Mouse (Mus musculus): ENCODE measurements around the gene Krtap4-7. TPM values are rescaled to one million over a fixed set of nuclear protein-coding genes. Genes with fewer than 3 reads are reported as not detected.

Krtap4-7 gene
- not detected for polyA plus RNA-seq (2014; fragmentation: Illumina TruSeq; extraction: RNeasy Lipid Tissue Mini Kit (QIAGEN cat#74804); ENCODE audit: low read depth, low replicate concordance)

DNA sequence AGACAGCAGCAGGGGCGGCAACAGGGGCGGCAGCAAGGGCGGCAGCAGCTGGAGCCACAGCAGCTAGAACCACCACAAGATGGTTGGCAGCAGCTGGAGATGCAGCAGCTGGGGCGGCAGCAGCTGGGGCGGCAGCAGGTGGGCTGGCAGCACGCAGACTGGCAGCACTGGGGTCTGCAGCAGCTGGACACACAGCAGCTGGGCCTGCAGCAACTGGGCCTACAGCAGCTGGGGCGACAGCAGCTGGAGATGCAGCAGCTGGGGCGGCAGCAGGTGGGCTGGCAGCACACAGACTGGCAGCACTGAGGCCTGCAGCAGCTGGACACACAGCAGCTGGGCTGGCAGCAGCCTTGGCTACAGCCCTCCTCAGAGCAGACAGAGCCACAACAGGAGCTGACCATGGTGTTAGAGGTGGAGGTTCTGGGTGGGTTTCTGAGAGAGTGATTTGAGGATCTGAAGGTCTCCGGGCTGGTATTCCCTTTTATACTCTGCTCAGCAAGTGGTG is at the start of gene Krtap4-7:
Krtap4-7 (minus strand) TSS at position 455 of the 505 bp plus-strand sequence.

DNA sequence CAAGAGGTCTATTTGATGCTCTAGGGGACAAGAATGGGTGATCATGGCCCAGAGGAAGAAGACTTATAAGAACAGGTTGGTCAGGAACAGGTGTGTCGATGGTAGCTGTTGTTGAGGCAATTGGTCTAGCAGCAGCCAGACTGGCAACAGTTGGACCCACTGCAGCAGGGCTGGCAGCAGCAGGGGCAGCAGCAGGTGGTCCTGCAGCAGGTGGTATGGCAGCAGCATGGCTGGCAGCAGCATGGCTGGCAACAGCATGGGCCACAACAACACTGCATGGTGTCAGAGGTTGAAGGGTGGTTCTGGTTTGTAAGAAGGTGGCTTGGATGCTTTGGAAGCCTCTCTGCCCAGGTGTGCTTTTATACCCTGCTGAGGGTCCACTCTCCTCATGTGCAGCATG is 46.6 kb upstream of the Krtap4-7 start, which contains the start of gene Gm14190:
Gm14190 (minus strand) TSS at position 278 of the 400 bp plus-strand sequence.

DNA sequence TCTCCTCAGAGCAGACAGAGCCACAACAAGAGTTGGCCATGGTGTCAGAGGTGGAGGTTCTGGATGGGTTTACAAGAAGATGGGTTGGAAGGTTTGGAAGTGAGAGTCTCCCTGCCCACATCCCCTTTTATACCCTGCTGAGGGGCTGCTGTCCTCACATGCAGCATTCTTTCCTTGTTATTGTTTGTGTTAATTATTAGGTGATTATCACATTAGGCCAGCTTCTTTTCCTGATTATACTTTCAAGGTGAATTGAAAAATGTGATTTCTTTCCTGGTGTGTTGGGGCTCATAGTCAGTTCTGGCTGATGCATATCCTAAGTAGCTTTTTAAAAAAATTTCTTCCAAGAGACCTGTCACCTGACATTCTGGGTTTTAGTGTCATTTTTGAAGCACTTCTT is 22.0 kb upstream of the Krtap4-7 start, which contains the start of gene Krtap4-6:
Krtap4-6 (minus strand) TSS at position 101 of the 400 bp plus-strand sequence.

DNA sequence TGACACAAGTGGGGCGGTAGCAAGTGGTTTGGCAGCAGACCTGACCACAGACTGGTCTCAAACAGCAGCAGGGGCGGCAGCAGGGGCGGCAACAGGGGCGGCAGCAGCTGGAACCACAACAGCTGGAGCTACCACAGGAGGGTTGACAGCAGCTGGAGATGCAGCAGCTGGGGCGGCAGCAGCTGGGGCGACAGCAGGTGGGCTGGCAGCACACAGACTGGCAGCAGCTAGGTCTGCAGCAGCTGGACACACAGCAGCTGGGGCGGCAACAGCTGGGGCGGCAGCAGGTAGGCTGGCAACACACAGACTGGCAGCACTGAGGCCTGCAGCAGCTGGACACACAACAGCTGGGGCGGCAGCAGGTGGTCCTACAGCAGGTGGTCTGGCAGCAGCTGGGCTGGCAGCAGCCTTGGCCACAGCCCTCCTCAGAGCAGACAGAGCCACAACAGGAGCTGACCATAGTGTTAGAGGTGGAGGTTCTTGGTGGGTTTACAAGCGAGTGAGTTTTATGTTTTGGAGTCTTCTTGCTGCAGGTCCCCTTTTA is 14.7 kb upstream of the Krtap4-7 start, which contains the start of gene Gm11563:
Gm11563 (minus strand) TSS at position 494 of the 544 bp plus-strand sequence.

DNA sequence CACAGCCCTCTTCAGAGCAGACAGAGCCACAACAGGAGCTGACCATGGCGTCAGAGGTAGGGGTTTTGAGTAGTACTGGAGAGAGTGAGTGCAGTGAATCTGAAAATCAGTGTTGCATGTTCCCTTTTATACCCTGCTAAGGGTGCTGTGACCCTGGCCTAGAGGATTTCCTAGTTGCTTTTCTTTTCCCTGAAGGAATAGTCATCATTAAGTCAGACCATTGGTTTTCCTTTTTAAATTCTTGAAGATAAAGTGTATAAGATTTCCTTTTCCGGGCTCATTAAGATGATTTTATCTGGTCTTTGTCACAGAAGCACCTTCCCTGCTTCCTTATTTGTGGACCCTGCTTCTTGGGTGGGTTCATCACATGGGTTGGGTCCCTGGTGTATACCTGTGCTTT is 6.2 kb upstream of the Krtap4-7 start, which contains the start of gene Gm11555:
Gm11555 (minus strand) TSS at position 101 of the 400 bp plus-strand sequence.

DNA sequence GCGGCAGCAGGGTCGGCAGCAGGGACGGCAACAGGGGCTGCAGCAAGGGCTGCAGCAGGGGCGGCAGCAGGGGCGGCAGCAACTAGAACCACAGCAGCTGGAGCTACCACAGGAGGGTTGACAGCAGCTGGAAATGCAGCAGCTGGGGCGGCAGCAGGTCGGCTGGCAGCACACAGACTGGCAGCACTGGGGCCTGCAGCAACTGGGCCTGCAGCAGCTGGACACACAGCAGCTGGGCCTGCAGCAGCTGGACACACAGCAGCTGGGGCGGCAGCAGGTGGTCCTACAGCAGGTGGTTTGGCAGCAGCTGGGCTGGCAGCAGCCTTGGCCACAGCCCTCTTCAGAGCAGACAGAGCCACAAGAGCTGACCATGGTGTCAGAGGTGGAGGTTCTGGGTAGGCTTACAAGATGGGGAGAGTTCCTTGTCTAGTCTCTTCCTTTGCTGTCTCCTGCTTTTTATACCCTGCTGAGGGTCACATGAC is 9.2 kb downstream of the Krtap4-7 start, which contains the start of gene Krtap4-2:
Krtap4-2 (minus strand) TSS at position 432 of the 482 bp plus-strand sequence.

DNA sequence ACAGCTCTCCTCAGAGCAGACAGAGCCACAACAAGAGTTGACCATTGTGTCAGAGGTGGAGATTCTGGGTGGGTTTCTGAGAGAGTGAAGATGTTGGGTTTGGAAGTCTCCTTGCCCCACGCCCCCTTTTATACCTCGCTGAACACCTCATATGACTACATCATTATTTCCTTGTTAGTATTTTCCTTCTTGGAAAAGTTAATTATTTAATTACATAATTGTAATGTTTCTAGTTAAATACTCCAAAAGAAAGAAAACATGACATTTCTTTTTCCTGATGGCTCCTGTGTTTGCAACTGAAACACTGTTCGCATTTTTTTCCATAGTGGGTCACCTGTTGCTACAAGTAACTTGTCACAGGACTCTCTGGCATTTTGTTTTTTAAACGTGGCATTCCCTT is 15.8 kb downstream of the Krtap4-7 start, which contains the start of gene Krtap4-1:
Krtap4-1 (minus strand) TSS at position 101 of the 400 bp plus-strand sequence.

DNA sequence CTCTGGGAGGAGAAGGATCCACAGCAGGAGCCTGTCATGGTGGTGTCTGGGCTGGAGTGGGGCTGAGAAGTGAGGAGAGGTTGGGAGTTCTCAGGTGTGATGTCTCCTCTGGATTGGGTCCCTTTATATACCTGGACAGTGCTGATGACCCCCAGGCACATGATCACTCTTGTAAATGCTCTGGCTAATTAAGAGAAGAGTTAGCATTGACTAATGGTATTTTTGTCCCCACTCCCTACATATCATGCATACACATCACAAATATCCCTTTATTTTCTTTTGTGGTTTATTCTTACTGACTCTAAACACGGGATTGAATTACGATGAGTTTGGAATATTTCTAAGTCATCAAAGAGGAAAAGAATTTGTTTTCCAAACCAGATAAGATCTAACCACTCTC is 23.6 kb downstream of the Krtap4-7 start, which contains the start of gene Gm11562:
Gm11562 (minus strand) TSS at position 101 of the 400 bp plus-strand sequence.

DNA sequence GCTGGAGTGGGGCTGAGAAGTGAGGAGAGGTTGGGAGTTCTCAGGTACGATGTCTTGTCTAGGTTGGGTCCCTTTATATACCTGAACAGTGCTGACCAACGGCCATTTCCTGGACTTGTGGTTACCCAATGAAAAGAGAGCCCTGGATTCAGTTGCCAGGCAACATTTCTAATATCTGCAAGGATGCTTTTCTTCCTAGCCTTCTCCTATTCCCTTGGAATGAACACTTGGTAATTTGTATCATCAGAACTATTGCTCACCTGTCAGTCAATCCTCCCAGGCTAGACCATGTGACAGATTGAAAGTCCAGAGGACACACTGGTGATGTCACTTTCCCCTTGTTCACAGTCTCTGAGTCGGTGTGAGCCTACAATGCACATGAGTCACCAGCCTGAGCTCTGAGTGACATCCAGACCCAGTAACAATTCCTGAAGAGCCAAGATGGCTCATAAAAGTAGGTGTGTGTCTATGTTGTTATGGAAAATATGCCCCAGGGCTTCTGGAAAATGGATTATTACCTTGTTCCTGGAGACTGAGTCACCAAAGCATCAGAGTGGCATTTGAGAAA is 29.0 kb downstream of the Krtap4-7 start, which contains the start of gene Krtap2-4:
Krtap2-4 (minus strand) TSS at position 51 of the 568 bp plus-strand sequence.

DNA sequence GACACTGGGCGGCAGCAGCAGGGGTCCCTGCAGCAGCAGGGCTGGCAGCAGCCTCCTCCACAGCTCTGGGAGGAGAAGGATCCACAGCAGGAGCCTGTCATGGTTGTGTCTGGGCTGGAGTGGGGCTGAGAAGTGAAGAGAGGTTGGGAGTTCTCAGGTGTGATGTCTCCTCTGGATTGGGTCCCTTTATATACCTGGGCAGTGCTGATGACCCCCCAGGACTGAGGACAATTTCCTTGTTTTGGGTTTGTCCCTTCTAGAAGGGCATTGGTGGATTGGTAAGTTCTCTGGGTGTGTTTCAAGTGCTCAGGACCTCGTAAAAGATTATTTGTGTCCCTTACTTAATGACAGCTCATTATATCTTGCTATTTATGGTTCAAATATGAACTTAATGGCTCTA is 33.8 kb downstream of the Krtap4-7 start, which contains the start of gene Gm11937:
Gm11937 (minus strand) TSS at position 101 of the 400 bp plus-strand sequence.

DNA sequence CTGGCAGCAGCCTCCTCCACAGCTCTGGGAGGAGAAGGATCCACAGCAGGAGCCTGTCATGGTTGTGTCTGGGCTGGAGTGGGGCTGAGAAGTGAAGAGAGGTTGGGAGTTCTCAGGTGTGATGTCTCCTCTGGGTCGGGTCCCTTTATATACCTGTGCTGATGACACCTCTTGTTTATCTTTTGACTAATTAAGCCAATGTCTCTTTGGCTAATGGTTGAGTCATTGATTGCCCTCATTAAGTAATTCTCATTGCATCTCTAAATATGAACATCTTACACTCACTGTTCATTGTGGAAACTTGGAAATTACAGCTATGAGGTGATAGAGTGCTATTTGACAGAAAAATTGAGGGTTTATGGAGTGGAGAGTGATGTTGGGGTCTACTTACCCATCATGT is 40.7 kb downstream of the Krtap4-7 start, which contains the start of gene Gm11938:
Gm11938 (minus strand) TSS at position 101 of the 400 bp plus-strand sequence.

DNA sequence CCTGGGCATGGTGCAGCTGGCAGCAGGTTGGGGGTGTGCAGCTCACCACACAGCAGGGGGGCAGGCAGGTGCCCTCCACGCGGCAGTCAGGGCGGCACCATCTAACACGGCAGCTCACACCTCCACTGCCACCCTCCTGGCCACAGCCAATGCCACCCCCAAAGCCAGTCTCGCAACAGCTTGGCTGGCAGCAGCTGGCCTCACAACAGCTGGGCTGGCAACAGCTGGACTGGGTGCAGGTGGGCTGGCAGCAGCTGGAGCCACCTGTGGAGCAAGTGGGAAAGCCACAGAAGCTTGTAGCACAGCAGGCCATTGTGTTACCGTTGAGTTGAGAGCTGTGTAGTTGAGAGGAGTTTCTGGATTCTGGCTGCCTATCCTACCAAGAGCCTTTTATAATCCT is 46.1 kb downstream of the Krtap4-7 start, which contains the start of gene Krtap9-3:
Krtap9-3 (minus strand) TSS at position 364 of the 400 bp plus-strand sequence.

Other genes with a start within 250 kb of the Krtap4-7 start
- not detected for gene Krt12, start 221.8 kb downstream of the Krtap4-7 start, polyA plus RNA-seq (2014; fragmentation: Illumina TruSeq; extraction: RNeasy Lipid Tissue Mini Kit (QIAGEN cat#74804); ENCODE audit: low read depth, low replicate concordance)
- gene Krt20, start 205.9 kb downstream of the Krtap4-7 start, polyA plus RNA-seq (2014; fragmentation: Illumina TruSeq; extraction: RNeasy Lipid Tissue Mini Kit (QIAGEN cat#74804); ENCODE audit: low read depth, low replicate concordance): not detected
- not detected for gene Krt23, start 151.0 kb downstream of the Krtap4-7 start, polyA plus RNA-seq (2014; fragmentation: Illumina TruSeq; extraction: RNeasy Lipid Tissue Mini Kit (QIAGEN cat#74804); ENCODE audit: low read depth, low replicate concordance)
- not detected for gene Krt39, start 122.8 kb downstream of the Krtap4-7 start, polyA plus RNA-seq (2014; fragmentation: Illumina TruSeq; extraction: RNeasy Lipid Tissue Mini Kit (QIAGEN cat#74804); ENCODE audit: low read depth, low replicate concordance)
- gene Krt40, start 100.9 kb downstream of the Krtap4-7 start, polyA plus RNA-seq (2014; fragmentation: Illumina TruSeq; extraction: RNeasy Lipid Tissue Mini Kit (QIAGEN cat#74804); ENCODE audit: low read depth, low replicate concordance): not detected
- gene Krtap3-3, start 93.2 kb downstream of the Krtap4-7 start, polyA plus RNA-seq (2014; fragmentation: Illumina TruSeq; extraction: RNeasy Lipid Tissue Mini Kit (QIAGEN cat#74804); ENCODE audit: low read depth, low replicate concordance): not detected
- not detected for gene Krtap3-2, start 87.2 kb downstream of the Krtap4-7 start, polyA plus RNA-seq (2014; fragmentation: Illumina TruSeq; extraction: RNeasy Lipid Tissue Mini Kit (QIAGEN cat#74804); ENCODE audit: low read depth, low replicate concordance)
- not detected for gene Gm11939, start 84.6 kb downstream of the Krtap4-7 start, polyA plus RNA-seq (2014; fragmentation: Illumina TruSeq; extraction: RNeasy Lipid Tissue Mini Kit (QIAGEN cat#74804); ENCODE audit: low read depth, low replicate concordance)
- not detected for gene Krtap3-1, start 77.5 kb downstream of the Krtap4-7 start, polyA plus RNA-seq (2014; fragmentation: Illumina TruSeq; extraction: RNeasy Lipid Tissue Mini Kit (QIAGEN cat#74804); ENCODE audit: low read depth, low replicate concordance)
- gene Krtap1-5, start 63.1 kb downstream of the Krtap4-7 start, polyA plus RNA-seq (2014; fragmentation: Illumina TruSeq; extraction: RNeasy Lipid Tissue Mini Kit (QIAGEN cat#74804); ENCODE audit: low read depth, low replicate concordance): not detected
- gene Krtap1-4, start 60.4 kb downstream of the Krtap4-7 start, polyA plus RNA-seq (2014; fragmentation: Illumina TruSeq; extraction: RNeasy Lipid Tissue Mini Kit (QIAGEN cat#74804); ENCODE audit: low read depth, low replicate concordance): not detected
- not detected for gene Krtap1-3, start 52.8 kb downstream of the Krtap4-7 start, polyA plus RNA-seq (2014; fragmentation: Illumina TruSeq; extraction: RNeasy Lipid Tissue Mini Kit (QIAGEN cat#74804); ENCODE audit: low read depth, low replicate concordance)
- not detected for gene Krtap9-3, start 46.0 kb downstream of the Krtap4-7 start, polyA plus RNA-seq (2014; fragmentation: Illumina TruSeq; extraction: RNeasy Lipid Tissue Mini Kit (QIAGEN cat#74804); ENCODE audit: low read depth, low replicate concordance)
- gene Gm11938, start 40.8 kb downstream of the Krtap4-7 start, polyA plus RNA-seq (2014; fragmentation: Illumina TruSeq; extraction: RNeasy Lipid Tissue Mini Kit (QIAGEN cat#74804); ENCODE audit: low read depth, low replicate concordance): not detected
- gene Gm11937, start 33.9 kb downstream of the Krtap4-7 start, polyA plus RNA-seq (2014; fragmentation: Illumina TruSeq; extraction: RNeasy Lipid Tissue Mini Kit (QIAGEN cat#74804); ENCODE audit: low read depth, low replicate concordance): not detected
- not detected for gene Krtap2-4, start 29.2 kb downstream of the Krtap4-7 start, polyA plus RNA-seq (2014; fragmentation: Illumina TruSeq; extraction: RNeasy Lipid Tissue Mini Kit (QIAGEN cat#74804); ENCODE audit: low read depth, low replicate concordance)
- gene Gm11562, start 23.7 kb downstream of the Krtap4-7 start, polyA plus RNA-seq (2014; fragmentation: Illumina TruSeq; extraction: RNeasy Lipid Tissue Mini Kit (QIAGEN cat#74804); ENCODE audit: low read depth, low replicate concordance): not detected
- gene Krtap4-1, start 15.9 kb downstream of the Krtap4-7 start, polyA plus RNA-seq (2014; fragmentation: Illumina TruSeq; extraction: RNeasy Lipid Tissue Mini Kit (QIAGEN cat#74804); ENCODE audit: low read depth, low replicate concordance): not detected
- gene Krtap4-2, start 9.0 kb downstream of the Krtap4-7 start, polyA plus RNA-seq (2014; fragmentation: Illumina TruSeq; extraction: RNeasy Lipid Tissue Mini Kit (QIAGEN cat#74804); ENCODE audit: low read depth, low replicate concordance): not detected
- gene Gm11555, start 6.1 kb upstream of the Krtap4-7 start, polyA plus RNA-seq (2014; fragmentation: Illumina TruSeq; extraction: RNeasy Lipid Tissue Mini Kit (QIAGEN cat#74804); ENCODE audit: low read depth, low replicate concordance): not detected
- not detected for gene Gm11563, start 14.9 kb upstream of the Krtap4-7 start, polyA plus RNA-seq (2014; fragmentation: Illumina TruSeq; extraction: RNeasy Lipid Tissue Mini Kit (QIAGEN cat#74804); ENCODE audit: low read depth, low replicate concordance)
- not detected for gene Krtap4-6, start 21.9 kb upstream of the Krtap4-7 start, polyA plus RNA-seq (2014; fragmentation: Illumina TruSeq; extraction: RNeasy Lipid Tissue Mini Kit (QIAGEN cat#74804); ENCODE audit: low read depth, low replicate concordance)
- not detected for gene Gm14190, start 46.7 kb upstream of the Krtap4-7 start, polyA plus RNA-seq (2014; fragmentation: Illumina TruSeq; extraction: RNeasy Lipid Tissue Mini Kit (QIAGEN cat#74804); ENCODE audit: low read depth, low replicate concordance)
- not detected for gene Gm14180, start 90.2 kb upstream of the Krtap4-7 start, polyA plus RNA-seq (2014; fragmentation: Illumina TruSeq; extraction: RNeasy Lipid Tissue Mini Kit (QIAGEN cat#74804); ENCODE audit: low read depth, low replicate concordance)
- not detected for gene Gm11595, start 128.8 kb upstream of the Krtap4-7 start, polyA plus RNA-seq (2014; fragmentation: Illumina TruSeq; extraction: RNeasy Lipid Tissue Mini Kit (QIAGEN cat#74804); ENCODE audit: low read depth, low replicate concordance)
- not detected for gene Krtap4-8, start 136.6 kb upstream of the Krtap4-7 start, polyA plus RNA-seq (2014; fragmentation: Illumina TruSeq; extraction: RNeasy Lipid Tissue Mini Kit (QIAGEN cat#74804); ENCODE audit: low read depth, low replicate concordance)
- gene Krtap4-9, start 141.1 kb upstream of the Krtap4-7 start, polyA plus RNA-seq (2014; fragmentation: Illumina TruSeq; extraction: RNeasy Lipid Tissue Mini Kit (QIAGEN cat#74804); ENCODE audit: low read depth, low replicate concordance): not detected
- not detected for gene Gm11596, start 149.4 kb upstream of the Krtap4-7 start, polyA plus RNA-seq (2014; fragmentation: Illumina TruSeq; extraction: RNeasy Lipid Tissue Mini Kit (QIAGEN cat#74804); ENCODE audit: low read depth, low replicate concordance)
- gene Gm11569, start 154.8 kb upstream of the Krtap4-7 start, polyA plus RNA-seq (2014; fragmentation: Illumina TruSeq; extraction: RNeasy Lipid Tissue Mini Kit (QIAGEN cat#74804); ENCODE audit: low read depth, low replicate concordance): not detected
- gene Gm11554, start 160.4 kb upstream of the Krtap4-7 start, polyA plus RNA-seq (2014; fragmentation: Illumina TruSeq; extraction: RNeasy Lipid Tissue Mini Kit (QIAGEN cat#74804); ENCODE audit: low read depth, low replicate concordance): not detected
- not detected for gene Krtap4-13, start 165.8 kb upstream of the Krtap4-7 start, polyA plus RNA-seq (2014; fragmentation: Illumina TruSeq; extraction: RNeasy Lipid Tissue Mini Kit (QIAGEN cat#74804); ENCODE audit: low read depth, low replicate concordance)
- not detected for gene Gm11564, start 171.6 kb upstream of the Krtap4-7 start, polyA plus RNA-seq (2014; fragmentation: Illumina TruSeq; extraction: RNeasy Lipid Tissue Mini Kit (QIAGEN cat#74804); ENCODE audit: low read depth, low replicate concordance)
- gene 2300003K06Rik, start 194.0 kb upstream of the Krtap4-7 start, polyA plus RNA-seq (2014; fragmentation: Illumina TruSeq; extraction: RNeasy Lipid Tissue Mini Kit (QIAGEN cat#74804); ENCODE audit: low read depth, low replicate concordance): not detected
- gene Krtap4-16, start 207.5 kb upstream of the Krtap4-7 start, polyA plus RNA-seq (2014; fragmentation: Illumina TruSeq; extraction: RNeasy Lipid Tissue Mini Kit (QIAGEN cat#74804); ENCODE audit: low read depth, low replicate concordance): not detected
- not detected for gene Gm11568, start 213.8 kb upstream of the Krtap4-7 start, polyA plus RNA-seq (2014; fragmentation: Illumina TruSeq; extraction: RNeasy Lipid Tissue Mini Kit (QIAGEN cat#74804); ENCODE audit: low read depth, low replicate concordance)
- not detected for gene Gm11559, start 220.4 kb upstream of the Krtap4-7 start, polyA plus RNA-seq (2014; fragmentation: Illumina TruSeq; extraction: RNeasy Lipid Tissue Mini Kit (QIAGEN cat#74804); ENCODE audit: low read depth, low replicate concordance)
- gene Krtap9-1, start 229.3 kb upstream of the Krtap4-7 start, polyA plus RNA-seq (2014; fragmentation: Illumina TruSeq; extraction: RNeasy Lipid Tissue Mini Kit (QIAGEN cat#74804); ENCODE audit: low read depth, low replicate concordance): not detected
- not detected for gene Gm11567, start 235.1 kb upstream of the Krtap4-7 start, polyA plus RNA-seq (2014; fragmentation: Illumina TruSeq; extraction: RNeasy Lipid Tissue Mini Kit (QIAGEN cat#74804); ENCODE audit: low read depth, low replicate concordance)